Mouse (Mus musculus): ENCODE measurements around the gene D630039A03Rik. TPM values are rescaled to one million over a fixed set of nuclear protein-coding genes. Genes with fewer than 3 reads are reported as not detected.

D630039A03Rik gene
- 0.05 and 0.08 TPM in 2 replicates for polyA plus RNA-seq (2015; fragmentation: Nextera tagmentation; extraction: Ambion mirVana)

GRCm38 (mm10) chr4:57916201-57916661, at the start of gene D630039A03Rik:
Gene D630039A03Rik, minus strand, starts transcription at chr4:57916297.
- no peaks in the 10 kb centered on the region for H3K27me3 ChIP-seq (replicated peaks)
- H3K9ac ChIP-seq: no peak within 1 kb of the TSS
- H3K9me3 ChIP-seq: no peaks in the 10 kb centered on the region
- H3K36me3 ChIP-seq (replicated peaks): no peaks in the 10 kb centered on the region
- no peak within 1 kb of the TSS for H3K4me2 ChIP-seq
- H3K4me3 ChIP-seq: no peak within 1 kb of the TSS
- peaks cover 3% of the 10 kb centered on the region; the same call in 1 of the 2 replicates for H3K4me1 ChIP-seq
- no peak for ATAC-seq (replicated peaks)
- no peak within 1 kb of the TSS for H3K27ac ChIP-seq
- WGBS: 41% methylated on average over 9 of the region's 9 CpGs

GRCm38 (mm10) chr4:57965516-57965915, 49.4 kb upstream of the D630039A03Rik start:
- H3K27ac ChIP-seq: no peak overlapping the region
- H3K9ac ChIP-seq: no peak overlapping the region
- ATAC-seq (replicated peaks): no peak
- no peaks in the 10 kb centered on the region for H3K36me3 ChIP-seq (replicated peaks)
- no peaks in the 10 kb centered on the region for H3K4me1 ChIP-seq
- H3K27me3 ChIP-seq (replicated peaks): no peaks in the 10 kb centered on the region
- no peak overlapping the region for H3K4me2 ChIP-seq
- no peak overlapping the region for H3K4me3 ChIP-seq
- WGBS: 98% methylated on average over 4 of the region's 4 CpGs
- no peaks in the 10 kb centered on the region for H3K9me3 ChIP-seq

- WGBS: 16% methylated on average over 1 of the region's 1 CpGs
- no peak for ATAC-seq (replicated peaks)
- no peaks in the 10 kb centered on the region for H3K4me1 ChIP-seq
Measured at GRCm38 (mm10) chr4:57964143-57964542, 48.0 kb upstream of the D630039A03Rik start.

GRCm38 (mm10) chr4:57959056-57959455, 43.0 kb upstream of the D630039A03Rik start:
- H3K4me3 ChIP-seq: no peak overlapping the region
- no peak overlapping the region for H3K27ac ChIP-seq
- H3K4me2 ChIP-seq: no peak overlapping the region
- 94% methylated on average over 8 of the region's 8 CpGs for WGBS
- ATAC-seq (replicated peaks): no peak
- no peaks in the 10 kb centered on the region for H3K36me3 ChIP-seq (replicated peaks)
- H3K9me3 ChIP-seq: no peaks in the 10 kb centered on the region
- peaks cover 21% of the 10 kb centered on the region for H3K4me1 ChIP-seq
- no peak overlapping the region for H3K9ac ChIP-seq
- H3K27me3 ChIP-seq (replicated peaks): no peaks in the 10 kb centered on the region

More at GRCm38 (mm10) chr4:57964143-57964542, 48.0 kb upstream of the D630039A03Rik start:
- Histone ChIP-seq H3K4me3 (no peak overlapping the region), H3K9me3 (no peaks in the 10 kb centered on the region), H3K4me2 (no peak overlapping the region), H3K36me3 (replicated peaks) (no peaks in the 10 kb centered on the region), H3K27ac (no peak overlapping the region), H3K9ac (no peak overlapping the region), H3K27me3 (replicated peaks) (no peaks in the 10 kb centered on the region)

- Histone ChIP-seq H3K4me2 (no peak overlapping the region), H3K36me3 (replicated peaks) (no peaks in the 10 kb centered on the region), H3K9me3 (no peaks in the 10 kb centered on the region), H3K9ac (no peak overlapping the region), H3K4me1 (peaks cover 29% of the 10 kb centered on the region), H3K4me3 (no peak overlapping the region), H3K27me3 (replicated peaks) (no peaks in the 10 kb centered on the region), H3K27ac (no peak overlapping the region)
- ATAC-seq (replicated peaks): no peak
- WGBS: 87% methylated on average over 9 of the region's 9 CpGs
Measured at GRCm38 (mm10) chr4:57958098-57958497, 42.0 kb upstream of the D630039A03Rik start.

- WGBS: 46% methylated on average over 11 of the region's 11 CpGs
- H3K9ac ChIP-seq: no peak overlapping the region
Measured at GRCm38 (mm10) chr4:57957200-57958085, 41.3 kb upstream of the D630039A03Rik start.

GRCm38 (mm10) chr4:57956029-57956960, 40.2 kb upstream of the D630039A03Rik start, which contains the start of gene Txn1:
Gene Txn1, minus strand, starts transcription at chr4:57956411.
- no peaks in the 10 kb centered on the region for H3K9me3 ChIP-seq
- peak; percentile 97 for ATAC-seq (replicated peaks)
- WGBS: under 1% methylated on average over 71 of the region's 71 CpGs
- peak within 1 kb of the TSS; percentile 86 for H3K4me3 ChIP-seq
- peak within 1 kb of the TSS; percentile 56 for H3K4me2 ChIP-seq
- H3K27me3 ChIP-seq (replicated peaks): no peaks in the 10 kb centered on the region
- H3K9ac ChIP-seq: peak within 1 kb of the TSS; percentile 92
- H3K27ac ChIP-seq: peak within 1 kb of the TSS; percentile 87
- H3K4me1 ChIP-seq: peaks cover 29% of the 10 kb centered on the region
- H3K36me3 ChIP-seq (replicated peaks): peaks cover 6% of the 10 kb centered on the region

More at GRCm38 (mm10) chr4:57957200-57958085, 41.3 kb upstream of the D630039A03Rik start:
- Histone ChIP-seq H3K4me1 (peaks cover 29% of the 10 kb centered on the region), H3K27me3 (replicated peaks) (no peaks in the 10 kb centered on the region), H3K9me3 (no peaks in the 10 kb centered on the region), H3K36me3 (replicated peaks) (no peaks in the 10 kb centered on the region), H3K4me3 (peak overlapping the region; percentile 86), H3K4me2 (peak overlapping the region; percentile 56), H3K27ac (peak overlapping the region; percentile 87)
- ATAC-seq (replicated peaks): no peak

- Histone ChIP-seq H3K36me3 (replicated peaks) (peaks cover 11% of the 10 kb centered on the region), H3K4me3 (peak overlapping the region; percentile 86), H3K9me3 (no peaks in the 10 kb centered on the region), H3K27me3 (replicated peaks) (no peaks in the 10 kb centered on the region), H3K27ac (peak overlapping the region; percentile 87), H3K4me1 (peaks cover 29% of the 10 kb centered on the region), H3K9ac (peak overlapping the region; percentile 92), H3K4me2 (peak overlapping the region; percentile 56)
- WGBS: under 1% methylated on average over 25 of the region's 25 CpGs
- peak; percentile 44; the same call in 1 of the 2 replicates for ATAC-seq (replicated peaks)
Measured at GRCm38 (mm10) chr4:57955544-57955958, 39.5 kb upstream of the D630039A03Rik start.

GRCm38 (mm10) chr4:57954991-57955390, 38.9 kb upstream of the D630039A03Rik start:
- no peak for ATAC-seq (replicated peaks)
- Histone ChIP-seq H3K4me1 (peaks cover 29% of the 10 kb centered on the region), H3K27ac (no peak overlapping the region), H3K4me3 (peak overlapping the region; percentile 86), H3K9ac (no peak overlapping the region; the same call in 1 of the 2 replicates), H3K4me2 (peak overlapping the region; percentile 56), H3K27me3 (replicated peaks) (no peaks in the 10 kb centered on the region), H3K36me3 (replicated peaks) (peaks cover 11% of the 10 kb centered on the region), H3K9me3 (no peaks in the 10 kb centered on the region)
- WGBS: 77% methylated on average over 8 of the region's 8 CpGs

GRCm38 (mm10) chr4:57954580-57954979, 38.5 kb upstream of the D630039A03Rik start:
- Histone ChIP-seq H3K27ac (no peak overlapping the region), H3K4me1 (peaks cover 29% of the 10 kb centered on the region), H3K9ac (no peak overlapping the region), H3K4me3 (peak overlapping the region; percentile 86), H3K27me3 (replicated peaks) (no peaks in the 10 kb centered on the region), H3K9me3 (no peaks in the 10 kb centered on the region), H3K36me3 (replicated peaks) (peaks cover 11% of the 10 kb centered on the region), H3K4me2 (peak overlapping the region; percentile 56)
- 71% methylated on average over 6 of the region's 6 CpGs for WGBS
- no peak for ATAC-seq (replicated peaks)

GRCm38 (mm10) chr4:57953796-57954195, 37.7 kb upstream of the D630039A03Rik start:
- no peak overlapping the region for H3K27ac ChIP-seq
- WGBS: 85% methylated on average over 7 of the region's 7 CpGs
- no peak overlapping the region for H3K9ac ChIP-seq
- ATAC-seq (replicated peaks): no peak
- H3K4me3 ChIP-seq: no peak overlapping the region
- no peaks in the 10 kb centered on the region for H3K27me3 ChIP-seq (replicated peaks)
- H3K9me3 ChIP-seq: no peaks in the 10 kb centered on the region
- H3K36me3 ChIP-seq (replicated peaks): peaks cover 15% of the 10 kb centered on the region
- peaks cover 29% of the 10 kb centered on the region for H3K4me1 ChIP-seq
- H3K4me2 ChIP-seq: peak overlapping the region; percentile 56; the same call in 1 of the 2 replicates

Measured in midbrain, embryonic 15.5 days (tissue).